Mouse (Mus musculus) adrenal gland (tissue): Measurements from ENCODE around the gene Ptk6.

Source experiments
- intact Hi-C: fragments of 180-260 bp; cut with DNase I; formaldehyde crosslinking; loops from one replicate; pipeline ENCODE4 v1.15.1; 2025

Ptk6 gene

GRCm38 (mm10) chr2:181174646-181175045 is 27.9 kb downstream of the Ptk6 start:
- intact Hi-C loops, result no loop called here

GRCm38 (mm10) chr2:181166469-181166868 is 36.1 kb downstream of the Ptk6 start:
- intact Hi-C loops, result no loop called here

- intact Hi-C loops, result no loop called here
These were observed 41.8 kb downstream of the Ptk6 start for GRCm38 (mm10) chr2:181160821-181161220.

GRCm38 (mm10) chr2:181159771-181160170 is 42.8 kb downstream of the Ptk6 start:
- intact Hi-C loops, result no loop called here

- intact Hi-C loops, result no loop called here
These were observed 43.5 kb downstream of the Ptk6 start for GRCm38 (mm10) chr2:181159091-181159514.

GRCm38 (mm10) chr2:181158471-181158870 is 44.1 kb downstream of the Ptk6 start:
- intact Hi-C loops, result no loop called here

- intact Hi-C loops, result no loop called here
These were observed 44.8 kb downstream of the Ptk6 start for GRCm38 (mm10) chr2:181157716-181158302.

GRCm38 (mm10) chr2:181157180-181157579 is 45.4 kb downstream of the Ptk6 start:
- intact Hi-C loops, result no loop called here

GRCm38 (mm10) chr2:181156248-181157121 is 46.1 kb downstream of the Ptk6 start, which contains the start of gene Eef1a2:
Eef1a2 (minus strand) TSS chr2:181157014.
- intact Hi-C loops, result no loop called here

GRCm38 (mm10) chr2:181155801-181156200 is 46.8 kb downstream of the Ptk6 start:
- intact Hi-C loops, result no loop called here

- intact Hi-C loops, result no loop called here
These were observed 47.7 kb downstream of the Ptk6 start for GRCm38 (mm10) chr2:181154831-181155415.

GRCm38 (mm10) chr2:181154361-181154760 is 48.2 kb downstream of the Ptk6 start:
- intact Hi-C loops, result no loop called here

- intact Hi-C loops, result no loop called here
These were observed 48.8 kb downstream of the Ptk6 start for GRCm38 (mm10) chr2:181153837-181154236.

- intact Hi-C loops, result no loop called here
These were observed 49.5 kb downstream of the Ptk6 start for GRCm38 (mm10) chr2:181153131-181153530.

GRCm38 (mm10) chr2:181152701-181153100 is 49.9 kb downstream of the Ptk6 start:
- intact Hi-C loops, result no loop called here

GRCm38 (mm10) chr2:181150281-181150680 is 52.3 kb downstream of the Ptk6 start:
- intact Hi-C loops, result no loop called here

GRCm38 (mm10) chr2:181148318-181148955 is 54.2 kb downstream of the Ptk6 start:
- intact Hi-C loops, result no loop called here

- intact Hi-C loops, result no loop called here
These were observed 54.9 kb downstream of the Ptk6 start for GRCm38 (mm10) chr2:181147546-181148317.

GRCm38 (mm10) chr2:181146976-181147545 is 55.5 kb downstream of the Ptk6 start:
- intact Hi-C loops, result no loop called here

GRCm38 (mm10) chr2:181144675-181145074 is 57.9 kb downstream of the Ptk6 start:
- intact Hi-C loops, result no loop called here
